Mouse (Mus musculus): ENCODE results near the gene Mill2.

The Mill2 gene

GRCm38 (mm10) chr7:18875372-18875771 is 35.6 kb downstream of the Mill2 start:
- DNase-seq (ENCODE audit: low spot score): no peak

DNA sequence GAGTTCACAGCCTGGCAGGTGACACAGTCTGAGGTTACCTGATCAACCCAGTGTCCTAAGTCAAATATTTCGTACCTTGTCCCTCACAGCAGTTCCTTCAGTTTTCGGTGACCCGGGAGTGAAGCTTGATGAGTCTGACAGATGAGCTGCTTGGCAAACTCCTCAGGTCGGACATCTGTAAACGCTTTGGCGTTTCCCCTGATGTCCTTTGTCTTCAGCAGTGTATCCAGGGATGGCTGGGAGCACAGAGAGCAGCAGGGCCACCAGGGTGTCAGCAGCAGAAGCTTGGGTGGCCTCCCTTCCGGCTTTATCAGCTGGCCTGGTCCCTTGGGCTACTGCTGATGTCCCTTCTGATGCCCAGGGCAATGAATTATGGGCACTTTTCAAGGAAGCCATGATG is 38.9 kb downstream of the Mill2 start:
- no peak for DNase-seq (ENCODE audit: low spot score)

- no peak for DNase-seq (ENCODE audit: low spot score)
These were observed 44.4 kb downstream of the Mill2 start for GRCm38 (mm10) chr7:18883991-18884744.

DNA sequence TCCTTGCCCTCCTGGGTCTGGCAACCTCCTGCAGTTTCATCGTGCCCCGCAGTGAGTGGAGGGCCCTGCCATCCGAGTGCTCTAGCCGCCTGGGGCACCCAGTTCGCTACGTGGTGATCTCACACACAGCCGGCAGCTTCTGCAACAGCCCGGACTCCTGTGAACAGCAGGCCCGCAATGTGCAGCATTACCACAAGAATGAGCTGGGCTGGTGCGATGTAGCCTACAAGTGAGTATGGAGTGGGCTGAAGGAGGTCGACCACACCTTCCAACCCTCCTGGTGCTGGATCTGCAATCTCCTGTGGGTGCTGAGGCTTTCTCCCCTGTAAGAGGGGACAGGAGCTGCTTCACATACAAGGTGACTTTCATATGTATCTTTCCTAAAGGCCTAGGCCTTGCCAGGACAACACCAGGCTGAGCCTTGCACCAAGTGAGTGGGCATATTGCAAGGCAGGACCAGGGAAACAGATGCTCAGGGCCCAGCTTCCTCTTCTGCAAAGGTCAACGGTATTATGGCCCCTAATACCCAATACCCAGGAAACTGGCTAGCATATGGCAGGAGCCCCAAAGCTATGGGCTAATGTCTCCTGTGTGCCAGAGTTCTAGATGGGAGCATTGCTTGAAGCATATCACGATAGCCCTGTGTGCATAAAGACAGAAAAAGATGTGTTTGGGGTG is 45.1 kb downstream of the Mill2 start:
- DNase-seq (ENCODE audit: low spot score): no peak

DNA sequence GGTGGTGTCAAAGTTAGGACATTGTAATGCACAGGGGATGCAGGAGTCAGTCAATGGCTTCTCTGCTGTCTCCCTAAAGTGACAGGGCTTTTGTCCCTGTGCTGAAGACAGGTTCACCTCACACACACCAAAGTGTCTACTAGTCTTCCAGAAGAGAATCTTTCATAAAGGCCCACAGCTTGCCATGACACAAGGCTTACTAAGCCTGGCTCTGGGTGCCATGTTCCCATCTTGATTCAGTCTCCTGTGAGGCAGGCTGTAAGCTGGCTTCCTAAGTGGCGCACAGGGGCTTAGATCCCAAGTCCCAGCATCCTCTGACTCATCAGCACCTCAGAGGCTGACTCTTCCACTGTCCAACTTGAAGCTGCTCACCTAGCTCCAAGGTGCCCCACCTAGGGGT is 47.2 kb downstream of the Mill2 start:
- DNase-seq (ENCODE audit: low spot score): no peak

GRCm38 (mm10) chr7:18890848-18891247 is 51.1 kb downstream of the Mill2 start:
- no peak for DNase-seq (ENCODE audit: low spot score)

DNA sequence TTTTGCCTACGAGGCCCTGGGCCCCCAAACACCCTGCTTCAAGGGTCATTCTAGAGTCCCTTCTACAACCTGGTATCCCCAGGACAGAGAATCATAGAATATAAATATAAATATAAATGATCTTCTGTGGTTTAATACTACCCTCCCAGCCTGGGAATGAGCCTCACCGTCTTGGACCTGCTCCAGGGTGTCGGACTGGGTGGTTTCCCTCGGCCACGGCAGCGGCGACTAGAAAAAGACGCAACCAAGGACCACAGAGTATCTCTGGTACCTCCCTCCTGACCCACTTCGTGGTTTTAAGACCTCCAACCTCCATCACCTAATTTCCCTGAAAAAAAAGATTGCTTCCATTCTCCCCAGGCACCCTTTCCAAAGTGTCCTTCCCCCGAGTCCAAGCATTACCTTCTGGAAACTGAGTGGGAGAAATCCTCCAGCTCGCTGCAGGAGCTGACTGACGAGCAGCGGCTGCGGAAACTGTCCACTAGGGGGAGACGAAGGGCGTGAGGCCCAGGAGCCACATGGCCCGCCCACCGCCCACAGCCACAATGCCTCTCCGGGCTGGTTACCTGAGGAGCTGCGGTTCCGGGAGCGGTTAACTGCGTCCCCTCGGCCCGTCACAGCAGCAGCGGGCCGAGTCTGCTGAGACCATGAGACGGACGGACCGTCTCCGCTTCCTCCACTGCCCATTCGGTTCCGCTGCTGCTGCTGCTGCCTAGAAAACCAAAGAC is 52.3 kb downstream of the Mill2 start:
- peak; percentile 86 for DNase-seq (ENCODE audit: low spot score)

DNA sequence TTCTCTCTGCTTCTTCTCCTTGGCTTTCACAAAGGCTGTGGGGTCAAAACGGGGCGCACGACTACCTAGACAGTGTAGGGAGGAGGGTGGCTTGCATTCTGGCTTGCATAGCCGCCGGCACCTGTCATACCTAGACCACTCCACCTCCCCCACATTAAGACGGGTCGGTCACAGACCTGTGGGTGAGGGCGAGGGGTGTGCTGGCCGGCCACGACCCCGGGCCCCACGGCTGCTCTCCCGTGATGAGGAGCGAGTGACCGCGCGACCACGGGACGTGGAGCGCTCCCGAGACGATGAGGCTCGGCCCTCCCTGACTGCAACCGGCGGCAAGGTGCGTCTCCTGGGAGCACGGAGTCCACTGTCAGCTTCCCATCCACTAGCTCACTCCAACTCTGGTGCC is 53.2 kb downstream of the Mill2 start:
- no peak for DNase-seq (ENCODE audit: low spot score)

GRCm38 (mm10) chr7:18893651-18894430 is 54.1 kb downstream of the Mill2 start:
- peak; percentile 72 for DNase-seq (ENCODE audit: low spot score)

- DNase-seq (ENCODE audit: low spot score): peak; percentile 76
These were observed 56.8 kb downstream of the Mill2 start for GRCm38 (mm10) chr7:18896536-18896935.

GRCm38 (mm10) chr7:18900513-18900912 is 60.7 kb downstream of the Mill2 start:
- no peak for DNase-seq (ENCODE audit: low spot score)

DNA sequence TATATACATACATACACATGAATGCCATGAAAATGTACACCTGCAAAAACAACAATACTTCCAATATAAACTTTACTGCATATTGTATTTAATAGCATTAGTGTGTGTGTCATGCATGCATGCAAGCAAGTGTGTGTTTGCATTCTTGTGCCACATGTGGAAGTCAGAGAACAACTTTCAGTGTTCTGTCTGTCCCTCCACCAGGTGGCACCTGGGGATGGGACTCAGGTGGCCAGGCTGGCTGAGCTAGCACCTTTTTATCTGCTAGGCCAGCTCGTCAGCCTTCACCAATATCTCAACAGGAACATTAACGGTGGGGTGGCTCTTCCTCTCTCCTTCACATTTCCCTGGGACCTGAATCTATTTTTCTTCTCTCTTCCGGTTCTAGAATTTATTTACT is 62.7 kb downstream of the Mill2 start:
- DNase-seq (ENCODE audit: low spot score): no peak

DNA sequence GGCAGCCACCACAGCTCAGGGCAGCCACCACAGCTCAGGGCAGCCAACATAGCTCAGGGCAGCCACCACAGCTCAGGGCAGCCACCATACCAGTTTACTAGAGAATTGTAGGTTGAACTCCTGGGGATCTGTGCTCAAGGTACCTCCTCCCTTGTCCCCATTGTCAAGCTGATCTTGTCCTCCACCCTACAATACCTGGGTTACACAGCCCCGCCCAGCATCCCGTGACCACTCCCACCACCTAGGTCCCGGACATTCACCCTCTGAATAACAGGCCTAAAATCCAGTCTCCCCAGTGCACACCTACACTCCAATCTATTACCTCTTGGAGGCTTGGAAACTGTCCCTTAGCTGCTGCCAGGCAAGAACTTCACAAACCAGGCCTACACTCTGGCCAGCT is 65.2 kb downstream of the Mill2 start:
- no peak for DNase-seq (ENCODE audit: low spot score)

GRCm38 (mm10) chr7:18909797-18910196 is 70.0 kb downstream of the Mill2 start:
- DNase-seq (ENCODE audit: low spot score): no peak

DNA sequence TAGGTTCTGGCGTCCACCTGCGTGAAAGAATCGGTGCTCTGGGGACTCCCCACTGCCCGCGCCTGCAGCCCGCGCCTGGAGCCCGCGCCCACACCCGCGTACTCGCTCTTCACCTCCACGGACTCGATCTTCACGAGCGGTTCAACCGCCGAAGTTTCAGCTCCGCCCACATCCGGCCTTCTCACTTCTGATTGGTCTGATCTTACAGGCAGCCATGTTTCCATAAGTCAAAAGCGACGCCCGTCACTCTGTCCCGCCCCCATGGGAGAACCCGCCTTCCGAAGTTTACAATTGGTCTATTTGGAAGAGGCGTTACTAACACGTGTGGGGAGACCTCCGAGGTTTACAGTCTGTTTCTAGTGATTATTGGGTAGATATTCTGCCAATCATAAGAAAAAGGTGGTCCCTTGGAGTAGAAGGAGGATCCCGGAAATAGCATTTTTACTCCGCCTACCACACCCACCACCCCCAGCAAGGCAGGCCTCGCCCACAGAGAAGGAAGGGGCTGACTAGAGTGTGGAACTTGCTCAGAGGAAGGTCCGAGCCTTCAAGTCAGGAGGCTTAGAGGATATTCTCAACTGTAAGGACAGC is 70.6 kb downstream of the Mill2 start, which contains the start of gene Ccdc61:
Gene Ccdc61, minus strand, starts transcription at position 175 of the 591 bp plus-strand sequence.
- peak; percentile 98 for DNase-seq (ENCODE audit: low spot score)

All from MN1 (cell line).